Mouse (Mus musculus) embryonic facial prominence, embryonic 15.5 days (tissue): ENCODE results near the gene Hectd1. TPM values are rescaled to one million over a fixed set of nuclear protein-coding genes. Genes with fewer than 3 reads are reported as not detected.

Experiments
- ATAC-seq: fragments of 200-750 bp; cut with Nextera tagmentation; 2 replicates; pipeline ENCODE4 v1.8.0; 2017; ENCODE audit warnings: low read depth, moderate TSS enrichment; ENCODE audit not compliant: insufficient number of reproducible peaks, low FRiP score, low TSS enrichment
- H3K27ac ChIP-seq: fragments of 300-500 bp; sonication (generic); replicated peaks from 2 replicates; pipeline ENCODE4 v1.5.1; 2015; ENCODE audit warnings: mild to moderate bottlenecking, inconsistent platforms
- H3K27me3 ChIP-seq: fragments of 300-500 bp; sonication (generic); 2 replicates; pipeline ENCODE4 v1.6.1; 2015; ENCODE audit warnings: inconsistent platforms
- H3K36me3 ChIP-seq: fragments of 300-500 bp; sonication (generic); 2 replicates; pipeline ENCODE4 v1.6.1; 2015; ENCODE audit warnings: mild to moderate bottlenecking, inconsistent platforms
- H3K4me1 ChIP-seq: fragments of 300-500 bp; sonication (generic); 2 replicates; pipeline ENCODE4 v1.6.1; 2015; ENCODE audit warnings: inconsistent platforms
- H3K4me2 ChIP-seq: fragments of 300-500 bp; sonication (generic); replicated peaks from 2 replicates; pipeline ENCODE4 v1.6.1; 2015; ENCODE audit warnings: mild to moderate bottlenecking, inconsistent platforms
- H3K4me3 ChIP-seq: fragments of 300-500 bp; sonication (generic); replicated peaks from 2 replicates; pipeline ENCODE4 v1.5.1; 2015; ENCODE audit warnings: mild to moderate bottlenecking, inconsistent platforms
- H3K9ac ChIP-seq: fragments of 300-500 bp; sonication (generic); 2 replicates; pipeline ENCODE4 v1.6.1; 2015; ENCODE audit warnings: inconsistent platforms
- H3K9me3 ChIP-seq: fragments of 300-500 bp; sonication (generic); replicated peaks from 2 replicates; pipeline ENCODE4 v1.6.1; 2016; ENCODE audit warnings: inconsistent platforms
- WGBS: fragments of 180-500 bp; shearing (Covaris S2); methylation state at CpG from one replicate; pipeline ENCODE4 v1.1.7; 2015; 5-methylcytosine and 5-hydroxymethylcytosine counted together
- polyA plus RNA-seq: library from polyadenylated mRNA; unstranded; fragments of >200 nt; fragmentation: Nextera tagmentation; extraction: Ambion mirVana; gene quantifications from 2 replicates; pipeline ENCODE4 v1.2.1, GENCODE M21; 2015

The Hectd1 gene
- polyA plus RNA-seq, 1 experiment from 2014 or later: 39.8 TPM

- no peak for ATAC-seq
Observed at GRCm38 (mm10) chr12:51856768-51857295, 27.5 kb upstream of the Hectd1 start.

GRCm38 (mm10) chr12:51855872-51856271 lies 26.5 kb upstream of the Hectd1 start:
- no peaks in the 10 kb centered on the region for H3K36me3 ChIP-seq
- H3K27me3 ChIP-seq: no peaks in the 10 kb centered on the region
- no peak overlapping the region for H3K9ac ChIP-seq
- ATAC-seq: no peak
- 90% methylated on average over 2 of the region's 2 CpGs for WGBS
- no peak overlapping the region for H3K4me2 ChIP-seq
- no peak overlapping the region for H3K27ac ChIP-seq
- no peaks in the 10 kb centered on the region for H3K4me1 ChIP-seq
- no peaks in the 10 kb centered on the region for H3K9me3 ChIP-seq
- no peak overlapping the region for H3K4me3 ChIP-seq

More at GRCm38 (mm10) chr12:51856768-51857295, 27.5 kb upstream of the Hectd1 start:
- Histone ChIP-seq H3K4me1 (no peaks in the 10 kb centered on the region), H3K36me3 (no peaks in the 10 kb centered on the region), H3K4me2 (no peak overlapping the region), H3K27ac (no peak overlapping the region), H3K9me3 (no peaks in the 10 kb centered on the region), H3K27me3 (no peaks in the 10 kb centered on the region), H3K4me3 (no peak overlapping the region), H3K9ac (no peak overlapping the region)
- WGBS: 71% methylated on average over 8 of the region's 8 CpGs

GRCm38 (mm10) chr12:51855453-51855852 lies 26.1 kb upstream of the Hectd1 start:
- Histone ChIP-seq H3K9ac (no peak overlapping the region), H3K36me3 (no peaks in the 10 kb centered on the region), H3K4me2 (no peak overlapping the region), H3K27me3 (no peaks in the 10 kb centered on the region), H3K4me3 (no peak overlapping the region), H3K9me3 (no peaks in the 10 kb centered on the region), H3K4me1 (no peaks in the 10 kb centered on the region), H3K27ac (no peak overlapping the region)
- 78% methylated on average over 7 of the region's 7 CpGs for WGBS
- no peak for ATAC-seq

- Histone ChIP-seq H3K27ac (no peak overlapping the region), H3K27me3 (no peaks in the 10 kb centered on the region), H3K9me3 (no peaks in the 10 kb centered on the region), H3K4me2 (no peak overlapping the region), H3K36me3 (no peaks in the 10 kb centered on the region), H3K4me1 (no peaks in the 10 kb centered on the region), H3K4me3 (no peak overlapping the region), H3K9ac (no peak overlapping the region)
- no peak for ATAC-seq
- 90% methylated on average over 4 of the region's 4 CpGs for WGBS
Observed at GRCm38 (mm10) chr12:51851617-51852016, 22.3 kb upstream of the Hectd1 start.

GRCm38 (mm10) chr12:51851155-51851554 lies 21.8 kb upstream of the Hectd1 start:
- no peak overlapping the region for H3K27ac ChIP-seq
- no peak overlapping the region for H3K4me2 ChIP-seq
- H3K9me3 ChIP-seq: no peaks in the 10 kb centered on the region
- no peak for ATAC-seq
- H3K4me3 ChIP-seq: no peak overlapping the region
- no peaks in the 10 kb centered on the region for H3K4me1 ChIP-seq
- 88% methylated on average over 3 of the region's 3 CpGs for WGBS
- H3K9ac ChIP-seq: no peak overlapping the region
- H3K36me3 ChIP-seq: no peaks in the 10 kb centered on the region
- no peaks in the 10 kb centered on the region for H3K27me3 ChIP-seq

GRCm38 (mm10) chr12:51850339-51850738 lies 21.0 kb upstream of the Hectd1 start:
- Histone ChIP-seq H3K4me2 (no peak overlapping the region), H3K4me1 (no peaks in the 10 kb centered on the region), H3K27me3 (no peaks in the 10 kb centered on the region), H3K9ac (no peak overlapping the region), H3K9me3 (no peaks in the 10 kb centered on the region), H3K4me3 (no peak overlapping the region), H3K27ac (no peak overlapping the region), H3K36me3 (no peaks in the 10 kb centered on the region)
- 84% methylated on average over 4 of the region's 4 CpGs for WGBS
- ATAC-seq: no peak

- ATAC-seq: no peak
- WGBS: 67% methylated on average over 2 of the region's 2 CpGs
- Histone ChIP-seq H3K4me1 (0 out of 2 replicates have a peak, but pooled peaks cover 2% of the 10 kb centered on the region), H3K4me2 (no peak overlapping the region), H3K27ac (no peak overlapping the region), H3K4me3 (no peak overlapping the region), H3K9me3 (no peaks in the 10 kb centered on the region), H3K9ac (no peak overlapping the region), H3K36me3 (no peaks in the 10 kb centered on the region), H3K27me3 (no peaks in the 10 kb centered on the region)
Observed at GRCm38 (mm10) chr12:51849902-51850301, 20.6 kb upstream of the Hectd1 start.

- peaks cover 11% of the 10 kb centered on the region; the same call in 1 of the 2 replicates for H3K4me1 ChIP-seq
- 50% methylated on average over 9 of the region's 9 CpGs for WGBS
Observed at GRCm38 (mm10) chr12:51847953-51848680, 18.8 kb upstream of the Hectd1 start.

GRCm38 (mm10) chr12:51845261-51845660 lies 15.9 kb upstream of the Hectd1 start:
- 35% methylated on average over 1 of the region's 1 CpGs for WGBS
- H3K27ac ChIP-seq: peak overlapping the region; percentile 90; the same call in 1 of the 2 replicates
- H3K36me3 ChIP-seq: no peaks in the 10 kb centered on the region
- H3K4me1 ChIP-seq: peaks cover 11% of the 10 kb centered on the region; the same call in 1 of the 2 replicates
- H3K4me3 ChIP-seq: peak overlapping the region; percentile 62
- no peak overlapping the region for H3K9ac ChIP-seq
- H3K9me3 ChIP-seq: no peaks in the 10 kb centered on the region
- 0 out of 2 replicates have a peak, but pooled peaks have one; percentile 7 for ATAC-seq
- H3K27me3 ChIP-seq: no peaks in the 10 kb centered on the region
- H3K4me2 ChIP-seq: peak overlapping the region; percentile 67

More at GRCm38 (mm10) chr12:51847953-51848680, 18.8 kb upstream of the Hectd1 start:
- no peaks in the 10 kb centered on the region for H3K9me3 ChIP-seq
- no peak for ATAC-seq
- H3K9ac ChIP-seq: no peak overlapping the region
- H3K27me3 ChIP-seq: no peaks in the 10 kb centered on the region
- no peak overlapping the region for H3K4me2 ChIP-seq
- H3K36me3 ChIP-seq: no peaks in the 10 kb centered on the region
- peak overlapping the region; percentile 53 for H3K27ac ChIP-seq
- H3K4me3 ChIP-seq: no peak overlapping the region

- no peaks in the 10 kb centered on the region for H3K36me3 ChIP-seq
- no peaks in the 10 kb centered on the region for H3K27me3 ChIP-seq
- H3K4me3 ChIP-seq: peak overlapping the region; percentile 62
- WGBS: under 1% methylated on average over 17 of the region's 17 CpGs
- H3K9ac ChIP-seq: peak overlapping the region; percentile 51
- no peaks in the 10 kb centered on the region for H3K9me3 ChIP-seq
- H3K4me1 ChIP-seq: peaks cover 11% of the 10 kb centered on the region; the same call in 1 of the 2 replicates
- H3K27ac ChIP-seq: peak overlapping the region; percentile 90
- peak; percentile 94 for ATAC-seq
- peak overlapping the region; percentile 67 for H3K4me2 ChIP-seq
Observed at GRCm38 (mm10) chr12:51844771-51845256, 15.5 kb upstream of the Hectd1 start.

- H3K4me1 ChIP-seq: peaks cover 11% of the 10 kb centered on the region; the same call in 1 of the 2 replicates
- H3K9ac ChIP-seq: peak overlapping the region; percentile 51; the same call in 1 of the 2 replicates
- H3K36me3 ChIP-seq: no peaks in the 10 kb centered on the region
- 33% methylated on average over 15 of the region's 15 CpGs for WGBS
- peak overlapping the region; percentile 62 for H3K4me3 ChIP-seq
- peak overlapping the region; percentile 67 for H3K4me2 ChIP-seq
- ATAC-seq: no peak
- no peaks in the 10 kb centered on the region for H3K27me3 ChIP-seq
- H3K27ac ChIP-seq: peak overlapping the region; percentile 90
- no peaks in the 10 kb centered on the region for H3K9me3 ChIP-seq
Observed at GRCm38 (mm10) chr12:51843576-51844520, 14.5 kb upstream of the Hectd1 start.
